Mouse (Mus musculus): Measurements from ENCODE around the gene Ptx3.

GRCm38 (mm10) chr3:66213524-66213923 is 6.2 kb upstream of the Ptx3 start:
- TF ChIP-seq GATA1 (IDR thresholded peaks at IDR 0.05; ENCODE audit: borderline replicate concordance, low read length) (no peak), FLI1 (IDR thresholded peaks at IDR 0.05; ENCODE audit: low read length) (no peak)
